Mouse (Mus musculus): ENCODE results near the gene Tnfrsf14.

DNA sequence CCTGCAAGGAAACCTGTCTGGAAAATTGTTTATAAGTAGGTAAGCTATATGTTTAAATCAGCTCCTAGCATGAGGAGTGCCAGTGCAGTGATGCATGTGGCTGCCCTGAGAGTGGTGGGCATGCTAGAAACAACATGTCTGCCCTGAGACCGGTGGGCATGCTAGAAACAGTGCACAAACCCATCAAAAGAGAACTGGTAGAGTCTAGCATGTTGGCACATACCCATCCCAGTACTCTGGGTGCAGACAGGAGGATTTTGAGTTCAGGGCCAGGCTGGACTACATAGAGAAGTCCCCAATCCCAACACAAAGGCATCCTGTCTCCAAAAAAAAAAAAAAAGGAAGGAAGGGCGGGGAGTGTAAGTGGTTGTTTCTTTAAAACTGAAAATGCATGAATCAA, 6.4 kb upstream of the Tnfrsf14 start:
- TF ChIP-seq POLR2A (IDR thresholded peaks at IDR 0.05; ENCODE audit: control insufficient read depth, low read depth, low read length) = no peak
- no peak for TF ChIP-seq CTCF (IDR thresholded peaks at IDR 0.05; ENCODE audit: control insufficient read depth, insufficient read depth, insufficient replicate concordance, low read depth, low read length)

Measured in testis, adult 2 months (tissue).